Mouse (Mus musculus): ENCODE results near the gene 4930469K13Rik. TPM values are rescaled to one million over a fixed set of nuclear protein-coding genes. Genes with fewer than 3 reads are reported as not detected.
A peak's percentile ranks its signal among the peaks of the same experiment; 100 is the strongest.
"Not testable (repeated sequence)": the region's sequence is repeated elsewhere in the genome, so short reads cannot be mapped to it uniquely, and the experiment has no call there.

The 4930469K13Rik gene
- not detected in 2 replicates for polyA plus RNA-seq (2012; ENCODE audit: insufficient read depth, low replicate concordance)

DNA sequence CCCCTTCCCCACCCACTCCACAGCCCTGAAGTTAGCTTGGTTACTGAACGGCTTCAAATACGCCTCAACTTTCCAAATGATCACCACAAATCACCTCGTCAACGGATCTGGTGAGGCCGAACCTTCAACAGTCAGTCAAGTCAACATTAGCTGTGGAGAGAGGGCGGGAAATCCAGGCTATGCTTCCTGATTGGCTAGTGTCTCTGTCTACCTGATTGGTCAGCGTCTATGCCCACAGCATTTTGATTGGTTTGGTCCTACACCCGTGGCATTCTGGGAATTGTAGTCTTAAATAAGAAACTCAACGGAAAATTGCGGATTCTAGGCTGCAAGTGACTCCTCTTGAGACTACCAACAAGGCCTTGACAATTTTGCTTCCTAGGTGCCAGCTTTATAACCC lies at the start of gene 4930469K13Rik:
Gene 4930469K13Rik, minus strand, starts transcription at position 133 of the 400 bp plus-strand sequence.
- Histone ChIP-seq H3K36me3 (replicated peaks; ENCODE audit: low read length) (peaks cover 68% of the 10 kb centered on the region), H3K4me3 (replicated peaks) (no peak within 1 kb of the TSS), H3K9me3 (no peaks in the 10 kb centered on the region), H3K4me1 (peaks cover 86% of the 10 kb centered on the region), H3K27me3 (replicated peaks) (no peaks in the 10 kb centered on the region)
- no peak for TF ChIP-seq GATA1 (IDR thresholded peaks at IDR 0.05; ENCODE audit: borderline replicate concordance, low read length)
- TF ChIP-seq FLI1 (IDR thresholded peaks at IDR 0.05; ENCODE audit: low read length): no peak

DNA sequence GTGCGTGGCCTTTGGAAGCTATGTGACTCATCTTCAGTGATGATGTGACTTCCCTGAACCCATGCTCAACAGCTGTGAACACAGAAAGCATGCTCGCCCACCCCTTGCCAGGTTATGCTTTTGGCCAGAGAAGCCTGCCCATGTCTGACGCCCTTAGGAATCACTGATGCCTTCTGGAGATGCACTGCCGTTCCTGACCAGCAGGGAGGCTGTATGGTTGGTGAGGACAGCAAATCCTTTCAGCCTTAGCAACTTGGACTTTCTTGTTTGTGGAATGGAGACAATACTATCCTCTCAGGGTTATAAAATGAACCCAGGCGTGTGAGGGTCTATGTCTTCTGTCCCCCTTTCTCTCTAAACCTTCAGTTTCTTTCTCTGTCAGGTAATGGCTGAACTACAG lies 48.6 kb upstream of the 4930469K13Rik start:
- Histone ChIP-seq H3K36me3 (replicated peaks; ENCODE audit: low read length) (no peaks in the 10 kb centered on the region), H3K9me3 (no peaks in the 10 kb centered on the region), H3K4me3 (replicated peaks) (no peak overlapping the region), H3K27me3 (replicated peaks) (peaks cover 35% of the 10 kb centered on the region), H3K4me1 (peaks cover 17% of the 10 kb centered on the region)
- TF ChIP-seq GATA1 (IDR thresholded peaks at IDR 0.05; ENCODE audit: borderline replicate concordance, low read length) (no peak), FLI1 (IDR thresholded peaks at IDR 0.05; ENCODE audit: low read length) (no peak)

DNA sequence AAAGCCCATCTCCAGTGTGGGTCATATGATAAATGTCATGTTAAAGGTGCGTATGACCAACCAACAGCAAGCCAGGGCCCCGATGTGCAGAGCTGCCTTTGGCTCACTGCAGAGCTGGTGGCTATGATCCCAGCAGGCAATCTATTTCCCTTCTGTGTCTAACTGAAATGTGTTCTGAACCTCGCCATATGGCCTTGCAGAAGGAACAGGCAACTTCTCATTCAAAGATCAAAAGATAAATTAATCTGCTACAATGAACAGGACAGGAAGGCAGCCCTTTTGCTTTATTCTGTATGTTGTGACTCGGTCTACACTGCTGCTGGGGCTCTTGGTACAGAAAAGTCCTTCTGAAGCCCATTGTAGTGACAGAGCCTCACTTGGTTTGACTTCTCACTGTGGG lies 46.1 kb upstream of the 4930469K13Rik start:
- peaks cover 23% of the 10 kb centered on the region for H3K27me3 ChIP-seq (replicated peaks)
- no peaks in the 10 kb centered on the region for H3K9me3 ChIP-seq
- no peak overlapping the region for H3K4me3 ChIP-seq (replicated peaks)
- TF ChIP-seq FLI1 (IDR thresholded peaks at IDR 0.05; ENCODE audit: low read length): no peak
- TF ChIP-seq GATA1 (IDR thresholded peaks at IDR 0.05; ENCODE audit: borderline replicate concordance, low read length): no peak
- no peaks in the 10 kb centered on the region for H3K36me3 ChIP-seq (replicated peaks; ENCODE audit: low read length)
- peaks cover 13% of the 10 kb centered on the region for H3K4me1 ChIP-seq

DNA sequence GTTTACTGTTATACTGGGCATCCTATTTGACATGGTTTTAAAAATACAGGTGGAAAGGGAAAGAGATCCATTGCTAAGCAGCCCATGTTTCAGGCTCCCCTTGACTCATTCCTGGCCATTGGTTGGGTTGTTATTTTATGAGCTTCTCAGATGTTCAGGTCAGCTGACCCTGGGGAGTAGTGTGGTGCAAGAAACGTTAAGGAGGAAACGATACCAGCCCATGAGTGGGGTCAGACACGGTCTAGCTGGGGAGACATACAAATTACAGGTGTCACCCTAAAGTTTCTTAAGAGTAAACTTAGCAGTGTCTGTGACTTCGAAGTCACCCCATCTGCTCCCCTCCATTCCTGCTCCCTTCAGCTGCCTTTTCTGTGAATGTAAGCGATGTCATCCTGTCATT lies 45.6 kb upstream of the 4930469K13Rik start:
- Histone ChIP-seq H3K27me3 (replicated peaks) (peaks cover 21% of the 10 kb centered on the region), H3K36me3 (replicated peaks; ENCODE audit: low read length) (no peaks in the 10 kb centered on the region), H3K4me3 (replicated peaks) (no peak overlapping the region), H3K9me3 (no peaks in the 10 kb centered on the region), H3K4me1 (peaks cover 10% of the 10 kb centered on the region)
- TF ChIP-seq FLI1 (IDR thresholded peaks at IDR 0.05; ENCODE audit: low read length) (no peak), GATA1 (IDR thresholded peaks at IDR 0.05; ENCODE audit: borderline replicate concordance, low read length) (no peak)

DNA sequence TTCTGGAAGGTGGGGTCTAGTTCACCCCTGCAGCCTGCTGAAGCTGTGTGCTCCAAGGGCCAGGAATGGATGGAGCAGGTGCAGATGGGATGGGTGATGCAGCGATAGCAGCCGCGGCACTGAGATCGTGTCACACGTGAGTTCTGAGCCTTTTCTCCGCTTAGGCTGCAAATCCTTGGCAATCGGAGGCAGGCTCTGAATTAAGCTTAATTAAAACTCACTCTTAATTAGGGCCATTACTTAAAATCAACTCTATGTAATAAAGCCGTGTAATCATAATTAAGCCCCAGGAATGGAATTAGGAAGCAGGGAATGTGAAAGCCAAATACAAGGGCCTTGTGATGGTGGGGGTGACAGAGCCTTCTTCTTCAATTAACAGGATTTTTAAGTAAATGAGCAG lies 40.9 kb upstream of the 4930469K13Rik start:
- Histone ChIP-seq H3K36me3 (replicated peaks; ENCODE audit: low read length) (no peaks in the 10 kb centered on the region), H3K27me3 (replicated peaks) (peaks cover 18% of the 10 kb centered on the region)
- TF ChIP-seq GATA1 (IDR thresholded peaks at IDR 0.05; ENCODE audit: borderline replicate concordance, low read length) (no peak), FLI1 (IDR thresholded peaks at IDR 0.05; ENCODE audit: low read length) (no peak)

DNA sequence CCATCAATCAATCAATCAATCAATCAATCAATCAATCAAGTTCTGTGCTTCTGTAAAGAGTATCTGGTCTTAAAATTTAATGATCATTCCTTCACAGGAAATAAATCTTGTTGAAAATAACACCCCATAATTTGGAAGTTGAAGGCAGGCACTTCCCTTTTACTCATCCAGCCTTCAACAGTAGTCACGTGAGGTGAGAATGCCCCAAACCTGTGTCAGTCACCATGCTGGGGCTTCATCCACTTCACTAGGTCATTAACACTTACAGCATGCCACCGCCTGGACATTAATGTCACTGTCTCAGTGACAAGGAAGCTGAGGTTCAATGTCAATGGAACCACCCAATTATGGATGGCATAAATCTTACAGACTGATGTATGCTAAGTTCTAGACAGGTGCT lies 30.1 kb upstream of the 4930469K13Rik start:
- H3K9me3 ChIP-seq: no peaks in the 10 kb centered on the region
- TF ChIP-seq FLI1 (IDR thresholded peaks at IDR 0.05; ENCODE audit: low read length): no peak
- TF ChIP-seq GATA1 (IDR thresholded peaks at IDR 0.05; ENCODE audit: borderline replicate concordance, low read length): no peak
- peaks cover 5% of the 10 kb centered on the region; the same call in 1 of the 2 replicates for H3K4me1 ChIP-seq
- no peak overlapping the region for H3K4me3 ChIP-seq (replicated peaks)
- H3K36me3 ChIP-seq (replicated peaks; ENCODE audit: low read length): no peaks in the 10 kb centered on the region
- peaks cover 17% of the 10 kb centered on the region for H3K27me3 ChIP-seq (replicated peaks)

More for the DNA sequence above, 40.9 kb upstream of the 4930469K13Rik start:
- Histone ChIP-seq H3K4me1 (peaks cover 19% of the 10 kb centered on the region), H3K4me3 (replicated peaks) (no peak overlapping the region), H3K9me3 (no peaks in the 10 kb centered on the region)

DNA sequence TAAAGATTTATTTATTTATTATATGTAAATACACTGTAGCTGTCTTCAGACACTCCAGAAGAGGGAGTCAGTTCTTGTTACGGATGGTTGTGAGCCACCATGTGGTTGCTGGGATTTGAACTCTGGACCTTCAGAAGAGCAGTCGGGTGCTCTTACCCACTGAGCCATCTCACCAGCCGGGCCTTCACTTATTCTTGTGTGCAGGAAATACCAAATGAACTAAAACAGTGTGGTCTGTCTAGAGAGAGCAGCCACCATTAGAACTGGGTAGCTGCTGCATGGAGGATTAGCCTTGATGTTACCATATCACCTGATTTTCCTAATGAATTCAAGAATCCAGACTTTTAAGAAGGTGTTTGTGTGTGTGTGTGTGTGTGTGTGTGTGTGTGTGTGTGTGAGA lies 27.4 kb upstream of the 4930469K13Rik start:
- not testable (repeated sequence) for H3K36me3 ChIP-seq (replicated peaks; ENCODE audit: low read length); H3K9me3 ChIP-seq; H3K4me3 ChIP-seq (replicated peaks)
- peaks cover 15% of the 10 kb centered on the region for H3K4me1 ChIP-seq
- peaks cover 13% of the 10 kb centered on the region for H3K27me3 ChIP-seq (replicated peaks)

DNA sequence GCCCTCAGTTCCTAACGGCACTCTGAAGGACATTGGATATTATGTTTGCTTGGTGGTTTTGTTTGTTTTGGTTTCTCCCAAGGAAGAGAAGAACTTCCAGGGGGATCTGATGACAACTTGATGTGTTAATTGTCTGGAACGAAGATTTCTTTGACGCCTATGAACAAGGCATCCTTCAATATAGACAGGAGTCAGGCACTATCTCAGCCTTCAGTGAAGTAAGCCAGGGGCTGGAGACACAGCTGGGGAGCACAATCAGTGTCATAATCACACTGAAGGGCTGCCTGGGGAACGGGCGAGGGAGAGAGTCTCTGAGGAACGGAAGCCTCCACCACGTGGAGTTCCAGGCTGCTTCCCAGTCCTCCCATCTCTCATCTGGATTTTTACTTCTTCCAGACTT lies 26.5 kb upstream of the 4930469K13Rik start:
- TF ChIP-seq FLI1 (IDR thresholded peaks at IDR 0.05; ENCODE audit: low read length): no peak
- TF ChIP-seq GATA1 (IDR thresholded peaks at IDR 0.05; ENCODE audit: borderline replicate concordance, low read length): no peak
- Histone ChIP-seq H3K4me1 (peaks cover 21% of the 10 kb centered on the region), H3K27me3 (replicated peaks) (peaks cover 13% of the 10 kb centered on the region), H3K9me3 (no peaks in the 10 kb centered on the region), H3K36me3 (replicated peaks; ENCODE audit: low read length) (no peaks in the 10 kb centered on the region), H3K4me3 (replicated peaks) (no peak overlapping the region)

DNA sequence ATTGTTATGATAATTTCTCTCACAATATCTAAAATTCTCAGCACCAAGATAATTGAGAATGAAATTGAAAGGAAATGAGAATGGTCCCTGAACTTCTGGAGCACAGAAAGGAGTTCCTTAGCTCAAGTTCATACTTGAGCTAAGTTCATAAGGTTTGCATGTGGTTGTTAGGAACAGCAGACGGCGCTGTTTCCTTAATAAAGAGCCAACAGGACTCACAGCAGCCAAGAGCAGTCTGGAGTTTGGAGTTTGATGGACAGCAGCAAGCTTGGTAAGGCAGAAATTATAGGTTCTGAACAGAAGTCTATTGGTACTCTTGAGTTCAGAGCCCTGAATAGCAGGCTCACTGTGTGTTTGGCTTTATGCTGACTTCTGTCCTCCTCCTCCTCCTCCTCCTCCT lies 24.8 kb upstream of the 4930469K13Rik start:
- Histone ChIP-seq H3K36me3 (replicated peaks; ENCODE audit: low read length) (no peaks in the 10 kb centered on the region), H3K27me3 (replicated peaks) (peaks cover 12% of the 10 kb centered on the region), H3K9me3 (no peaks in the 10 kb centered on the region), H3K4me3 (replicated peaks) (no peak overlapping the region), H3K4me1 (peaks cover 38% of the 10 kb centered on the region)
- TF ChIP-seq GATA1 (IDR thresholded peaks at IDR 0.05; ENCODE audit: borderline replicate concordance, low read length) (no peak), FLI1 (IDR thresholded peaks at IDR 0.05; ENCODE audit: low read length) (no peak)

DNA sequence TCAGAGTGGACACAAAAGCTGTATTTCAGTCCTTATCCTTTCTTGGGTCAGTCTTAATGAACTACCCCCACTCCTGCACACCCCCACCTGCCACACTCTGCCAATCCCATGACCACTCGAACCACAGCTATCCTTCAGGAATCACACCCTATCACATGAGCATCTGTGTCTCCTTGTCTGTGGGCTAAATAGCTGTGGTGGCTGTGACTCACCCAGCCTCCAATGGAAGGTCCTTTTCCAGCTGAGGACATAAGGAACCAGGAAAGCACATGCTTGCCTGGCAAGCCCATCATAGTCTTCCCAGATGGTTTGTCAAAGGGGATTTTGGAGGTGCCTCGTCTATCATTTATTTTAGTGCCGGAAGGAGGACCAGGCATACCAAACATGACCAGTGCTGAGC lies 20.0 kb upstream of the 4930469K13Rik start:
- H3K9me3 ChIP-seq: no peaks in the 10 kb centered on the region
- TF ChIP-seq FLI1 (IDR thresholded peaks at IDR 0.05; ENCODE audit: low read length) (no peak), GATA1 (IDR thresholded peaks at IDR 0.05; ENCODE audit: borderline replicate concordance, low read length) (no peak)

DNA sequence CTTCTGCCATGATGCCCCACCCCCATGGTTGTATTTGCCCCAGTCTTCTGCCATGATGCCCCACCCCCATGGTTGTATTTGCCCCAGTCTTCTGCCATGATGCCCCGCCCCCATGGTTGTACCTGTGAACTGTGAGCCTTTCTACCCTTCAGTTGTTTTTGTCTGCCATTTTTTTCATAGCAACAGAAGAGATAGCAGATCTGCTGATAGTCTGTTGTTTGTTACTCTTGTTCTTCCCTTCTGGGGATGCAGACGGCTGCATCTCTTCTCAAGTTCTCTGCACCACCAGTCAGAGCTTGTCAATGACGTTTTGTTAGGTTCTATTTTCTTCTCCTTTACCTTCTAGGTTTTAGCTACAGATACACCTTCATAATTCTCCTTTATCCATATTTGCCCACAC lies 19.2 kb upstream of the 4930469K13Rik start:
- Histone ChIP-seq H3K9me3 (no peaks in the 10 kb centered on the region), H3K27me3 (replicated peaks) (no peaks in the 10 kb centered on the region), H3K4me1 (peaks cover 62% of the 10 kb centered on the region), H3K36me3 (replicated peaks; ENCODE audit: low read length) (peaks cover 3% of the 10 kb centered on the region), H3K4me3 (replicated peaks) (no peak overlapping the region)
- TF ChIP-seq FLI1 (IDR thresholded peaks at IDR 0.05; ENCODE audit: low read length) (no peak), GATA1 (IDR thresholded peaks at IDR 0.05; ENCODE audit: borderline replicate concordance, low read length) (no peak)

More for the DNA sequence above, 20.0 kb upstream of the 4930469K13Rik start:
- peaks cover 3% of the 10 kb centered on the region for H3K36me3 ChIP-seq (replicated peaks; ENCODE audit: low read length)
- H3K4me3 ChIP-seq (replicated peaks): peak overlapping the region; percentile 42
- no peaks in the 10 kb centered on the region for H3K27me3 ChIP-seq (replicated peaks)
- peaks cover 57% of the 10 kb centered on the region for H3K4me1 ChIP-seq
